Mouse (Mus musculus): Measurements from ENCODE around the gene Gm5065.
A peak's percentile ranks its signal among the peaks of the same experiment; 100 is the strongest.

Gm5065 gene

DNA sequence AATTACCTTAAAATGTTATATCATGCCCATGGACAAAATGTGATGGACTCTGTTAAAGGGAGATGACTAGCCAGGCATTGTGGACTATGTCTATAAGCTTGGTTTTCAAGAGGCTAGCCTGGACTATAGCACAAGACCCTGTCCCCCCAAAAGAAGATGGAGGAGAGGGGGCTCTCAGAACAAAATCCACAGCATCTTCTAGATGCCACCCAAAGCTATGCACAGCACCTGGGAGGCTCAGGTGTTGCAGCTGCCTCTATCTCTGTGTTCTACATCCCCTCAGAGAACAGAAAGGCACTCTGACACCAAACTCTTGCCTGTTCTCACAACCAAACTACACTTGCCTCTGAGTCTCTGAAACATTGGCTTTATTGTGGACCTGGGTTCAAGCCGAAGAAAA, at the start of gene Gm5065:
TSS of gene Gm5065 (plus strand) at position 301 of the 400 bp plus-strand sequence.
- no peak for DNase-seq (ENCODE audit: inconsistent ontology term)

DNA sequence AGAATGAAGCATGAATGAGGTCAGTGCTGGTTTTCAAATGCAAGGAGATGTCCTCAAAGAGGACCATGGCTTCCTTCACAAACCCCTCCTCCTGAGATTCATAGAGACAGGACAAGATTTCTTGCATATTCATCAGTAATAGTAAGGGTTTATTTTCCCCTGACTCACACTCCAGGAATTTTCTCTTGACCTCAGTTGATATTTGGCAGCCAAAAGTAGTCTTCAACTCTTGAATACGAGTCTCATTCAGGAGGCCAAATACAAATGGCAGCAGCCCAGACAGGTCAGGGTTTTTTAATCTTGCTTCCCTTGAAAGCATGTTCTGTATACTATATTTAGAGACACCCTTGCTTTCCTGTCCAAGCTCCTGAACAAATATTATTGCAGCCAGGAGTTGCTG, 22.8 kb upstream of the Gm5065 start:
- no peak for DNase-seq (ENCODE audit: inconsistent ontology term)

GRCm38 (mm10) chr7:5350935-5351334, 598 bp downstream of the Gm5065 start, which contains the start of gene Nlrp2:
Nlrp2 (minus strand) TSS chr7:5351035.
- DNase-seq (ENCODE audit: inconsistent ontology term) = no peak

GRCm38 (mm10) chr7:5363599-5363998, 13.3 kb downstream of the Gm5065 start:
- DNase-seq (ENCODE audit: inconsistent ontology term) = no peak

DNA sequence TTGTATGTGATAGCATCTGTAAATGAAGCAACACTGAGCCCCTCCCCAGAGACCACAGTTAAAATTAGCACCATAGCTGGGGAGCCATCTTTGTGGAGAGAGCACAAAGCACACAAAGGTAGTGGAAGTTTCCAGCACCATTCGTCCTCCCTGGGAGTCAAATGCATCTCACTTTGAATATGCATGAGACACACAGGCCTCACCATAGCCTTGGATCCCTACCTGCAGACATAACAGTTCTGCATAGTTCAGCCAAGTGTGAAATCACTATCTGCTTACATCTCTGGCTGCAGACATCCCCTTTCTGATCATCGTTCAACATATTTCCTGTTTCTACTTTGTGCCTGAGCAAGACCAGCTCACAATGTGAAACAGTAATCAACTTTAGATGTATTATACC, 16.4 kb downstream of the Gm5065 start:
- no peak for DNase-seq (ENCODE audit: inconsistent ontology term)

DNA sequence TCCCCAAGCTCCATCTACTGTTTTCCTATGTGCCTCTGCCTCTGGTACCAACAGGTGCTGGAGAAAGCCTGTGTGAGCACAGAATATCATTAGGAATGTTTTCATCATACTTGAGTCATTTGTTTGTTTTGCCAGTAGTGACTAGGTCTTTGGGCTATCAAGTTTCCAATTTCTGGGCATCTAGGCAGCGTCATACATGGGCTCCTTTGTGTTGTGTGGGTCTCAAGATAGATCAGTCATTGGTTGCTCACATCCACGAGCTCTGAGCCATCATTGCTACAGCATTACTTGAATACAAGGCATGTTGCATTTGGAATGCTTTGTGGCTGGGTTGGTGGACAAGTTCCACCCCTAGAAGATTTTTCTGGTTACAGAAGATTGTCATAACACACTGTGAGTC, 55.9 kb downstream of the Gm5065 start:
- DNase-seq (ENCODE audit: inconsistent ontology term) = peak; percentile 78
